In genomic region chr12:3833059-3833760, GRCm38 (mm10) we compare ENCODE assay signal across 10 mouse cellular contexts. TPM values are rescaled to one million over a fixed set of nuclear protein-coding genes. Genes with fewer than 3 reads are reported as not detected.
DNase-seq lines count a peak whose midpoint lies in the region; ATAC-seq and TF ChIP-seq lines count a peak whose summit lies in the region.
"Had no signal": no experiment of that assay in that cellular context is flagged by ENCODE, and none has a peak within 500 bp of the region (broad histone marks: within the 10 kb centered on the region; RNA-seq: fewer than 3 reads in every experiment).

No protein-coding gene starts in this region.

- no peak for DNase-seq in heart, postnatal 14 days
- DNase-seq in hindbrain, embryonic 10.5 days (ENCODE audit: low spot score): no peak
- no peak for DNase-seq in liver, postnatal 0 days
- no peak for DNase-seq in urinary bladder, adult 18-20 months (ENCODE audit: low spot score in 2 of 2)
- DNase-seq in layer of hippocampus, adult 9-11 months: no peak

- intact Hi-C loops in heart, postnatal 14 days (cut with DNase I): loop anchor here (2.0 kb wide), 1 partner anchor 18 kb away; no protein-coding TSS in a partner anchor

- no peak overlapping the region for H3K4me3 ChIP-seq in heart, embryonic 13.5 days
- H3K4me3 ChIP-seq in brown adipose tissue, adult 24 weeks (ENCODE audit: insufficient read depth, low read depth, low read length): 0 out of 2 replicates have a peak overlapping the region, but pooled peaks have one; percentile 45
- no peak overlapping the region for H3K4me3 ChIP-seq in hindbrain, embryonic 10.5 days
- H3K4me3 ChIP-seq in liver, postnatal 0 days (ENCODE audit: low read depth, low read length): no peak overlapping the region

- H3K9me3 ChIP-seq in heart, embryonic 13.5 days: no peaks in the 10 kb centered on the region
- no peaks in the 10 kb centered on the region for H3K9me3 ChIP-seq in hindbrain, embryonic 10.5 days
- H3K9me3 ChIP-seq in liver, postnatal 0 days (ENCODE audit: low read length): no peaks in the 10 kb centered on the region

- no peak for TF ChIP-seq CTCF in liver, postnatal 0 days (IDR thresholded peaks at IDR 0.05; ENCODE audit: low read depth)

- peak overlapping the region; percentile 92 for H3K27ac ChIP-seq in heart, embryonic 13.5 days (replicated peaks)
- peak overlapping the region; percentile 39 for H3K27ac ChIP-seq in brown adipose tissue, adult 24 weeks (replicated peaks; ENCODE audit: low read depth, low read length)
- H3K27ac ChIP-seq in hindbrain, embryonic 10.5 days: 0 out of 2 replicates have a peak overlapping the region, but pooled peaks have one; percentile 81
- 0 out of 2 replicates have a peak overlapping the region, but pooled peaks have one; percentile 84 for H3K27ac ChIP-seq in liver, postnatal 0 days (ENCODE audit: low read depth)
- H3K27ac ChIP-seq: liver, embryonic 14.5 days had no signal

- peaks cover 36% of the 10 kb centered on the region for H3K36me3 ChIP-seq in heart, embryonic 13.5 days
- 0 out of 2 replicates have a peak, but pooled peaks cover 7% of the 10 kb centered on the region for H3K36me3 ChIP-seq in hindbrain, embryonic 10.5 days
- peaks cover 4% of the 10 kb centered on the region for H3K36me3 ChIP-seq in liver, postnatal 0 days (replicated peaks; ENCODE audit: insufficient read depth, low read length)

- H3K4me1 ChIP-seq in heart, embryonic 13.5 days: peaks cover 56% of the 10 kb centered on the region
- peaks cover 12% of the 10 kb centered on the region for H3K4me1 ChIP-seq in brown adipose tissue, adult 24 weeks (ENCODE audit: control insufficient read depth, insufficient read depth, insufficient read length, low read length)
- H3K4me1 ChIP-seq in hindbrain, embryonic 10.5 days (replicated peaks): peaks cover 43% of the 10 kb centered on the region
- peaks cover 26% of the 10 kb centered on the region for H3K4me1 ChIP-seq in liver, postnatal 0 days (ENCODE audit: insufficient read depth)

- peak overlapping the region; percentile 77 for H3K9ac ChIP-seq in heart, embryonic 13.5 days
- 0 out of 2 replicates have a peak overlapping the region, but pooled peaks have one; percentile 30 for H3K9ac ChIP-seq in liver, postnatal 0 days (replicated peaks)
- H3K9ac ChIP-seq: liver, embryonic 14.5 days had no signal

- no peaks in the 10 kb centered on the region for H3K27me3 ChIP-seq in heart, embryonic 13.5 days (replicated peaks)
- peaks cover 38% of the 10 kb centered on the region for H3K27me3 ChIP-seq in hindbrain, embryonic 10.5 days (ENCODE audit: insufficient read depth, poor library complexity, severe bottlenecking)
- H3K27me3 ChIP-seq in liver, postnatal 0 days (ENCODE audit: insufficient read depth, low read length): no peaks in the 10 kb centered on the region
- H3K27me3 ChIP-seq: CH12.LX had no signal

- no peak for TF ChIP-seq EP300 in liver, postnatal 0 days (IDR thresholded peaks at IDR 0.05; ENCODE audit: low read depth)

- 50% methylated on average over 7 of the region's 7 CpGs for WGBS in heart, embryonic 13.5 days
- 56% methylated on average over 7 of the region's 7 CpGs for WGBS in hindbrain, embryonic 10.5 days
- WGBS in liver, postnatal 0 days (ENCODE audit: insufficient replicate concordance): 68% methylated on average over 7 of the region's 7 CpGs

- H3K4me2 ChIP-seq in heart, embryonic 13.5 days: peak overlapping the region; percentile 68
- no peak overlapping the region for H3K4me2 ChIP-seq in liver, postnatal 0 days (ENCODE audit: low read depth, low read length)

- ATAC-seq in heart, embryonic 13.5 days (ENCODE audit: extremely low read depth, insufficient number of reproducible peaks, low FRiP score, low TSS enrichment): no peak; the same call in 1 of the 2 replicates
- no peak for ATAC-seq in liver, postnatal 0 days
- no peak for ATAC-seq in activated CD4-positive, CD25-positive, alpha-beta regulatory T cell, adult 4 months

RNA-seq across cellular contexts. Expression of gene Dnmt3a, which starts 27.4 kb away (rescaled TPM):
- 94.2 and 108 TPM in 2 replicates for polyA plus RNA-seq in heart, embryonic 13.5 days (2015; fragmentation: Nextera tagmentation; extraction: Ambion mirVana)
- total RNA-seq in heart, postnatal 14 days (2021): 100 to 1,000 TPM; 118 to 122 TPM
- polyA plus RNA-seq in brown adipose tissue, adult 24 weeks (2012; ENCODE audit: insufficient read depth, insufficient read length, missing spikeins): 11.8 and 12.6 TPM in 2 replicates
- polyA plus RNA-seq in hindbrain, embryonic 10.5 days (2016; fragmentation: Nextera tagmentation; extraction: Ambion mirVana): 114 and 127 TPM in 2 replicates
- 21.0 and 24.3 TPM in 2 replicates for polyA plus RNA-seq in liver, postnatal 0 days (2015; fragmentation: Nextera tagmentation; extraction: Ambion mirVana)
- 10 to 100 TPM; 17.9 to 22.9 TPM for polyA plus RNA-seq in activated CD4-positive, CD25-positive, alpha-beta regulatory T cell, adult 4 months (2017; shearing (Covaris generic))

Comparison
In these comparisons a context has a peak if more than half of its experiments do, and no peak if none do; other contexts are left out.
1. H3K27ac ChIP-seq: peak in every context shown above with its lines; median percentile 92 in heart, embryonic 13.5 days; 84 in liver, postnatal 0 days; 81 in hindbrain, embryonic 10.5 days; 39 in brown adipose tissue, adult 24 weeks.